Mouse (Mus musculus) v-Abl transformed pro-B cells (cell line): ENCODE results near the gene Psmb9.
"Not testable (repeated sequence)": the region's sequence is repeated elsewhere in the genome, so short reads cannot be mapped to it uniquely, and the experiment has no call there.

Experiments used
- in situ Hi-C, 2 experiments: fragments of 400-800 bp; cut with MboI; formaldehyde crosslinking; loops; one replicate each; pipeline ENCODE4 v1.15.1; 2025; ENCODE audit not compliant: unreplicated experiment in 2 of 2

Psmb9 gene

GRCm38 (mm10) chr17:34188010-34188409 is 446 bp upstream of the Psmb9 start:
- in situ Hi-C loops, result no loop called here

- in situ Hi-C loops, result no loop called here
Observed at GRCm38 (mm10) chr17:34186885-34187260, 691 bp downstream of the Psmb9 start.

GRCm38 (mm10) chr17:34185526-34185925 is 2.0 kb downstream of the Psmb9 start:
- in situ Hi-C loops, result no loop called here

GRCm38 (mm10) chr17:34183564-34184219 is 3.9 kb downstream of the Psmb9 start:
- in situ Hi-C loops, result no loop called here

- in situ Hi-C loops, result loop anchor here in 1 of 2 experiments (5.0 to 10.0 kb wide), 3 partner anchors 32 to 205 kb away; partner anchors contain the start of gene Btnl2
Observed at GRCm38 (mm10) chr17:34179913-34180859, 7.4 kb downstream of the Psmb9 start.

GRCm38 (mm10) chr17:34179019-34179418 is 8.5 kb downstream of the Psmb9 start:
- in situ Hi-C loops, result loop anchor here in 1 of 2 experiments (5.0 to 10.0 kb wide), 3 partner anchors 33 to 206 kb away; partner anchors contain the start of gene Btnl2

- in situ Hi-C loops, result loop anchor here in 1 of 2 experiments (5.0 to 10.0 kb wide), 3 partner anchors 35 to 208 kb away; partner anchors contain the start of gene Btnl2
Observed at GRCm38 (mm10) chr17:34177179-34177578, 10.4 kb downstream of the Psmb9 start.

GRCm38 (mm10) chr17:34174075-34174474 is 13.5 kb downstream of the Psmb9 start:
- in situ Hi-C loops, result loop anchor here (5.0 to 25.0 kb wide), 4 partner anchors 63 to 388 kb away; partner anchors contain the start of genes H2-Ob (in 2 of the 2), Btnl2 (in 1 of the 2) and Notch4 (in 1 of the 2)

- in situ Hi-C loops, result loop anchor here (5.0 to 25.0 kb wide), 4 partner anchors 65 to 390 kb away; partner anchors contain the start of genes H2-Ob (in 2 of the 2), Btnl2 (in 1 of the 2) and Notch4 (in 1 of the 2)
Observed at GRCm38 (mm10) chr17:34172528-34172927, 15.0 kb downstream of the Psmb9 start.

- in situ Hi-C loops, result loop anchor here (5.0 to 25.0 kb wide), 4 partner anchors 66 to 391 kb away; partner anchors contain the start of genes H2-Ob (in 2 of the 2), Btnl2 (in 1 of the 2) and Notch4 (in 1 of the 2)
Observed at GRCm38 (mm10) chr17:34170877-34171498, 16.6 kb downstream of the Psmb9 start.

- in situ Hi-C loops, result loop anchor here (5.0 to 25.0 kb wide), 4 partner anchors 67 to 392 kb away; partner anchors contain the start of genes H2-Ob (in 2 of the 2), Btnl2 (in 1 of the 2) and Notch4 (in 1 of the 2)
Observed at GRCm38 (mm10) chr17:34170487-34170876, 17.1 kb downstream of the Psmb9 start.

GRCm38 (mm10) chr17:34169279-34169678 is 18.3 kb downstream of the Psmb9 start:
- in situ Hi-C loops, result loop anchor here (5.0 to 25.0 kb wide), 5 partner anchors 37 to 393 kb away; partner anchors contain the start of genes H2-Oa (in 1 of the 2) and Notch4 (in 1 of the 2)

GRCm38 (mm10) chr17:34165033-34165730 is 22.4 kb downstream of the Psmb9 start:
- in situ Hi-C loops, result loop anchor here (5.0 to 25.0 kb wide), 5 partner anchors 33 to 397 kb away; partner anchors contain the start of genes H2-Oa (in 1 of the 2) and Notch4 (in 1 of the 2)

GRCm38 (mm10) chr17:34164202-34164895 is 23.2 kb downstream of the Psmb9 start:
- in situ Hi-C loops, result loop anchor here in 1 of 2 experiments (5.0 to 25.0 kb wide), 2 partner anchors 72 to 398 kb away; partner anchors contain the start of genes H2-Oa and Notch4

- in situ Hi-C loops, result loop anchor here in 1 of 2 experiments (25.0 kb wide), 1 partner anchor 407 kb away; the partner anchor contains the start of gene Notch4
Observed at GRCm38 (mm10) chr17:34155534-34155933, 32.0 kb downstream of the Psmb9 start.

GRCm38 (mm10) chr17:34152923-34153322 is 34.6 kb downstream of the Psmb9 start, which contains the start of gene H2-DMb1:
TSS of gene H2-DMb1 (plus strand) at chr17:34153072.
- in situ Hi-C loops, result loop anchor here in 1 of 2 experiments (25.0 kb wide), 1 partner anchor 409 kb away; the partner anchor contains the start of gene Notch4

GRCm38 (mm10) chr17:34144960-34145371 is 42.6 kb downstream of the Psmb9 start:
- in situ Hi-C loops, result no loop called here

- in situ Hi-C loops, result not testable (repeated sequence)
Observed at GRCm38 (mm10) chr17:34144221-34144620, 43.3 kb downstream of the Psmb9 start.
